Mouse (Mus musculus) brain, embryonic 14.5 days (tissue): ENCODE measurements around the gene Rin3.

ENCODE experiments used
- CTCF ChIP-seq: fragments of 200-500 bp; IDR thresholded peaks from 2 replicates; pipeline ENCODE4 v1.5.1; 2012; ENCODE audit warnings: inconsistent platforms, mild to moderate bottlenecking, moderate library complexity, borderline replicate concordance; ENCODE audit not compliant: insufficient read depth, insufficient read length; ENCODE audit errors: extremely low read depth
- POLR2A ChIP-seq: fragments of 200-500 bp; IDR thresholded peaks from 2 replicates; pipeline ENCODE4 v1.6.1; 2012; ENCODE audit warnings: mild to moderate bottlenecking, inconsistent platforms, borderline replicate concordance; ENCODE audit not compliant: poor library complexity, insufficient read depth, insufficient read length, severe bottlenecking; ENCODE audit errors: extremely low read depth

DNA sequence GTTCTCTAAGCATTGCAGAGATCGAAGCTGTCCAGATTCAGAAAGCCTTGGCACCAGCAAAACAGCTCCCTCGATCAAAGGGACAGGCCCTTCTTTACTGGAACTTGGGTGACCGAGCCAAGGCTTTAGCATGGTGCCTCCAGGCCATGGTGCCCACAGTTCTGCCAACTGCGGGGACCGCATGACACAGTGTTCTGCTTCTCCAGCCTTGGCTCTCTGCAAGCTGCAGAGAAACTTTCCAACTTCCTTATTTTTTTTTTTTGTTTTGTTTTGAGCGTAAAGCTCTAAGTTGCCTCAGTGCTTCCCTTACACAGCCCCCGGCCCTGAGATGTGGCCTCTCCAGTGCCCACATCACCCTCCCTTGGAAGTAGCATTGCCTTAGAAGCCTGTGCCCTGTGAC lies 82.2 kb downstream of the Rin3 start:
- TF ChIP-seq POLR2A: no peak
- TF ChIP-seq CTCF: no peak
